Mouse (Mus musculus): Measurements from ENCODE around the gene Rara.

- TF ChIP-seq CTCF (IDR thresholded peaks at IDR 0.05; ENCODE audit: borderline replicate concordance, control insufficient read depth, extremely low read depth, insufficient read depth, low read length, poor library complexity): no peak
- TF ChIP-seq POLR2A (IDR thresholded peaks at IDR 0.05; ENCODE audit: control insufficient read depth, extremely low read depth, insufficient read depth, low read length, poor library complexity): no peak
These were observed 22.0 kb upstream of the Rara start for GRCm38 (mm10) chr11:98905583-98905982.
